Mouse (Mus musculus) stomach, postnatal 0 days (tissue): ENCODE data around the gene Gtdc1.

Experiments
- CTCF ChIP-seq: IDR thresholded peaks from 2 replicates; pipeline ENCODE4 v1.5.1; 2016; ENCODE audit warnings: antibody characterized with exemption, low read depth, mild to moderate bottlenecking, moderate library complexity
- EP300 ChIP-seq: optimal IDR thresholded peaks from 2 replicates; pipeline ENCODE3; 2016; ENCODE audit warnings: antibody characterized with exemption

DNA sequence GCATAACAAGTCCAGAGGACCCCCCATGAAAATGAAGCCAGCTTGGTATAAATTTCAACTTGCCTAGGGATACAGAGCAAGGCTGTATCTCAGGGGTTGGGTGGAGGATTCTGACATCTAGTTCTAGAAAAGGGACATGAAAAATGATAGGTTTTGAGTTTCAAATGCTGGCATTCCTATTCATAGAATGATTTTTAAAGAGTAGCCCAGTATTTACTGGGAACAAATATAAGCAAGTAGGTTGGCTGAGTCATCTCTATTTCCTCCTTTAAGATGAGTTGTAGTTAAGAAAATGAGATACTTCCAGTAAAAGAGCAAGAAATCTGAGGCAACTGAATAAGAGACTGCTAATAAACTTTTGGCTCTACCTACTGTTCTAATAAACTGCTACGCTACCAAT lies 190.8 kb downstream of the Gtdc1 start:
- TF ChIP-seq CTCF: no peak
- TF ChIP-seq EP300: no peak
